Mouse (Mus musculus) thymus, adult 2 months (tissue): ENCODE measurements around the gene Lrch1.

ENCODE experiments used
- CTCF ChIP-seq: fragments of 200-500 bp; IDR thresholded peaks from 2 replicates; pipeline ENCODE4 v1.5.1; 2012; ENCODE audit warnings: mild to moderate bottlenecking, control low read depth, low read length, moderate library complexity, borderline replicate concordance; ENCODE audit not compliant: control insufficient read depth, poor library complexity, insufficient read depth; ENCODE audit errors: extremely low read depth
- POLR2A ChIP-seq: fragments of 200-500 bp; IDR thresholded peaks from 2 replicates; pipeline ENCODE4 v1.6.1; 2012; ENCODE audit warnings: mild to moderate bottlenecking, low read length, control low read depth, moderate library complexity; ENCODE audit not compliant: control insufficient read depth, poor library complexity, insufficient read depth; ENCODE audit errors: extremely low read depth

GRCm38 (mm10) chr14:74814848-74815789, 132.6 kb downstream of the Lrch1 start:
- TF ChIP-seq CTCF (no peak), POLR2A (no peak)
